Mouse (Mus musculus) frontal cortex, postnatal 14 days (tissue): ENCODE results near the gene Zrsr2.

Source experiments
- DNase-seq, 2 experiments: peaks; one replicate each; pipeline ENCODE4 v3.0.0; 2022; ENCODE audit warnings: low spot score in 2 of 2

Gene Zrsr2

GRCm38 (mm10) chrX:163958467-163958875, at the start of gene Zrsr2:
Zrsr2 (minus strand) TSS chrX:163958661.
- peak; percentile 62 to 71 for DNase-seq

GRCm38 (mm10) chrX:164004809-164005208, 46.3 kb upstream of the Zrsr2 start:
- no peak for DNase-seq

- no peak for DNase-seq
Observed at GRCm38 (mm10) chrX:163999848-164000247, 41.4 kb upstream of the Zrsr2 start.

GRCm38 (mm10) chrX:163996754-163997153, 38.3 kb upstream of the Zrsr2 start:
- no peak for DNase-seq

GRCm38 (mm10) chrX:163987718-163988374, 29.4 kb upstream of the Zrsr2 start:
- no peak for DNase-seq

GRCm38 (mm10) chrX:163982129-163982528, 23.7 kb upstream of the Zrsr2 start:
- DNase-seq: no peak

GRCm38 (mm10) chrX:163981500-163981899, 23.0 kb upstream of the Zrsr2 start:
- no peak for DNase-seq

- no peak for DNase-seq
Observed at GRCm38 (mm10) chrX:163981092-163981491, 22.6 kb upstream of the Zrsr2 start.

- peak in 1 of 2 experiments; percentile 12 for DNase-seq
Observed at GRCm38 (mm10) chrX:163957803-163958466, 526 bp downstream of the Zrsr2 start.

- no peak for DNase-seq
Observed at GRCm38 (mm10) chrX:163957381-163957780, 1.1 kb downstream of the Zrsr2 start.

- DNase-seq: no peak
Observed at GRCm38 (mm10) chrX:163951618-163952017, 6.8 kb downstream of the Zrsr2 start.

- DNase-seq: no peak
Observed at GRCm38 (mm10) chrX:163944381-163944780, 14.1 kb downstream of the Zrsr2 start.

GRCm38 (mm10) chrX:163938587-163938986, 19.9 kb downstream of the Zrsr2 start:
- no peak for DNase-seq

- no peak for DNase-seq
Observed at GRCm38 (mm10) chrX:163934731-163935130, 23.7 kb downstream of the Zrsr2 start.

GRCm38 (mm10) chrX:163929550-163929949, 28.9 kb downstream of the Zrsr2 start:
- DNase-seq: no peak

- peak in 1 of 2 experiments; percentile 14 for DNase-seq
Observed at GRCm38 (mm10) chrX:163912791-163913190, 45.7 kb downstream of the Zrsr2 start.

GRCm38 (mm10) chrX:163909381-163909780, 49.1 kb downstream of the Zrsr2 start:
- peak; percentile 8 to 9 for DNase-seq

- DNase-seq: peak; percentile 88 to 92
Observed at GRCm38 (mm10) chrX:163908337-163909250, 49.9 kb downstream of the Zrsr2 start, which contains the start of gene Ap1s2. Ap1s2 (plus strand) TSS chrX:163909017.

GRCm38 (mm10) chrX:163908003-163908336, 50.5 kb downstream of the Zrsr2 start:
- no peak for DNase-seq

- no peak for DNase-seq
Observed at GRCm38 (mm10) chrX:163906861-163907260, 51.6 kb downstream of the Zrsr2 start.

- DNase-seq: no peak
Observed at GRCm38 (mm10) chrX:163899431-163900020, 58.9 kb downstream of the Zrsr2 start.

GRCm38 (mm10) chrX:163897354-163897753, 61.1 kb downstream of the Zrsr2 start:
- no peak for DNase-seq
